Mouse (Mus musculus): ENCODE measurements around the gene Ctxn2. TPM values are rescaled to one million over a fixed set of nuclear protein-coding genes. Genes with fewer than 3 reads are reported as not detected.
"Not testable (repeated sequence)": the region's sequence is repeated elsewhere in the genome, so short reads cannot be mapped to it uniquely, and the experiment has no call there.

Gene Ctxn2
- not detected in 2 replicates for polyA plus RNA-seq (2015; fragmentation: Nextera tagmentation; extraction: Ambion mirVana)

DNA sequence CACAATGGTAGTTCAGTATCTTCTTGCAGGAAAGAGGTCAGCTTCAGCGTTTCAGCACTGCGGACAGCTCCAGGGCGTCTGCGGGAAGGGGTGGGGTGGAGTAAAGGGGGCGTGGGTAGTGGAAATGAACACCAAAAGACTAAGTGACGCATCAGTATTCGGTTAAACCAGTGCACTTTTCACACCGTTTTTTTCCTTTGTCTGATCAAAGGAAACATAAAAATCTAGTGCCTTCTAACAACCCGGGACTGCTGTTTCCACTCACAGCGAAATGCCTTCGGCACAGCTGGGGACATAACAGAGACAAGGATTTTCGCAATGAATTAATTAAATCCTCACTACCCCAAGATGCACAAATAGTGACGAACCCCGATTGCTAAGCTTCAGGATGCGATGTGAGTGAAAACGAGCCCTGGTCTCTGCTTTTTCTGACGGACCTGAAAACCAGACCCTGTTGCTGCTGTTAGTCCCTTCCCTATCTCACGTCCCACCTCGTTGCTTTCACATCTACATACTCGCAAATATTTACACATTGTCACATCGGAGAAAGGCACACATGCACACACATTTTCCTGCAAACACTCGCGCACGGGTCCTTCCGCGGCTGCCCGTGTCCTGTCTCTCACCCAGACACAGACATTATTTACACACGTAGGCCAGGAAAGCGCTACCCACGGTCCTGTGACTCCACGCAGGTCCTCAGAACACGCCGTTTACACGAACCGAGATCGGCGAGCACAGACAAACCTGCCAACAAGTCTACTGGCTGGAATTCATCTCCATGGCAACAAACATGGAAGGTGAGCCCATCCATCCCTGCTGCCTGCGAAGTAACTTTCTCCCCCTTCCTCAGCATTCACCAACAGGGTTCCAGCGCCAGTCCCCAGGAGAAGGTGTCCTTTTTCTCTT, at the start of gene Ctxn2:
Gene Ctxn2, plus strand, starts transcription at position 790 of the 909 bp plus-strand sequence.
- Histone ChIP-seq H3K4me3 (ENCODE audit: low read depth, low read length) (peak within 1 kb of the TSS; percentile 19; the same call in 1 of the 2 replicates), H3K9me3 (ENCODE audit: low read length) (no peaks in the 10 kb centered on the region), H3K4me2 (ENCODE audit: low read depth, low read length) (peak within 1 kb of the TSS; percentile 59), H3K36me3 (replicated peaks; ENCODE audit: insufficient read depth, low read length) (no peaks in the 10 kb centered on the region), H3K27me3 (ENCODE audit: insufficient read depth, low read length) (peaks cover 4% of the 10 kb centered on the region; the same call in 1 of the 2 replicates), H3K4me1 (ENCODE audit: insufficient read depth) (peaks cover 10% of the 10 kb centered on the region; the same call in 1 of the 2 replicates), H3K9ac (replicated peaks) (no peak within 1 kb of the TSS), H3K27ac (ENCODE audit: low read depth) (no peak within 1 kb of the TSS)
- TF ChIP-seq CTCF (IDR thresholded peaks at IDR 0.05; ENCODE audit: low read depth) (no peak), EP300 (IDR thresholded peaks at IDR 0.05; ENCODE audit: low read depth) (no peak)
- 0 out of 2 replicates have a peak, but pooled peaks have one; percentile 36 for ATAC-seq
- 4% methylated on average over 39 of the region's 39 CpGs for WGBS (ENCODE audit: insufficient replicate concordance)
- peak; percentile 82 for DNase-seq

- WGBS (ENCODE audit: insufficient replicate concordance) = 94% methylated on average over 7 of the region's 7 CpGs
- Histone ChIP-seq H3K9me3 (ENCODE audit: low read length) (no peaks in the 10 kb centered on the region), H3K36me3 (replicated peaks; ENCODE audit: insufficient read depth, low read length) (peaks cover 13% of the 10 kb centered on the region), H3K4me1 (ENCODE audit: insufficient read depth) (no peaks in the 10 kb centered on the region), H3K27me3 (ENCODE audit: insufficient read depth, low read length) (no peaks in the 10 kb centered on the region), H3K9ac (replicated peaks) (no peak overlapping the region), H3K4me2 (ENCODE audit: low read depth, low read length) (no peak overlapping the region), H3K27ac (ENCODE audit: low read depth) (no peak overlapping the region), H3K4me3 (ENCODE audit: low read depth, low read length) (no peak overlapping the region)
- ATAC-seq (no peak), DNase-seq (no peak)
- TF ChIP-seq EP300 (IDR thresholded peaks at IDR 0.05; ENCODE audit: low read depth) (no peak), CTCF (IDR thresholded peaks at IDR 0.05; ENCODE audit: low read depth) (no peak)
These were observed 47.7 kb upstream of the Ctxn2 start for GRCm38 (mm10) chr2:125088757-125089156.

GRCm38 (mm10) chr2:125092123-125092522, 44.4 kb upstream of the Ctxn2 start:
- not testable (repeated sequence) for H3K27me3 ChIP-seq (ENCODE audit: insufficient read depth, low read length); DNase-seq; H3K27ac ChIP-seq (ENCODE audit: low read depth); ATAC-seq; H3K4me2 ChIP-seq (ENCODE audit: low read depth, low read length); H3K4me3 ChIP-seq (ENCODE audit: low read depth, low read length); H3K9ac ChIP-seq (replicated peaks); H3K9me3 ChIP-seq (ENCODE audit: low read length); H3K4me1 ChIP-seq (ENCODE audit: insufficient read depth)
- peaks cover 20% of the 10 kb centered on the region for H3K36me3 ChIP-seq (replicated peaks; ENCODE audit: insufficient read depth, low read length)
- WGBS (ENCODE audit: insufficient replicate concordance) = 81% methylated on average over 2 of the region's 3 CpGs

DNA sequence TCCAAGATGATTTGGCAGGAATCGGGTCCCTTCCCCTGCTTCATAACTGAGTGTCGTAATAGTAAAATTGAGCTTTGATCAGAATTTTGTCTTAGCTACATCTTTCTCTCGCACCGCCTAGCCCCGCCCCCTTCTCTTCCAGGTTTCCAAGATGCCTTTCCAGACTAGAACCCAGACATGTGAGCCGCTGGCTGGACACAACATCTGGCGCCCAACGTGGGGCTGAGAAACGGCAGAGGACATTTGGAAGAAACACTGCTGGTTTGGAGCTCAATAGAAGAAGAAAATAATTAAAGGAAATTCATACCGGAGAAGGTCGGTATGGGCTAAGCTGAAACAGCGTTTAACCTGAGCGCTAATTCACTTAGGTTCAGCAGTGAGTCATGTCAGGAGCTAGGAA, 32.0 kb upstream of the Ctxn2 start:
- ATAC-seq; H3K4me1 ChIP-seq (ENCODE audit: insufficient read depth); H3K27ac ChIP-seq (ENCODE audit: low read depth); DNase-seq; H3K4me2 ChIP-seq (ENCODE audit: low read depth, low read length); H3K4me3 ChIP-seq (ENCODE audit: low read depth, low read length); H3K9ac ChIP-seq (replicated peaks); H3K27me3 ChIP-seq (ENCODE audit: insufficient read depth, low read length); H3K9me3 ChIP-seq (ENCODE audit: low read length): not testable (repeated sequence)
- 95% methylated on average over 13 of the region's 13 CpGs for WGBS (ENCODE audit: insufficient replicate concordance)
- peaks cover 31% of the 10 kb centered on the region for H3K36me3 ChIP-seq (replicated peaks; ENCODE audit: insufficient read depth, low read length)

DNA sequence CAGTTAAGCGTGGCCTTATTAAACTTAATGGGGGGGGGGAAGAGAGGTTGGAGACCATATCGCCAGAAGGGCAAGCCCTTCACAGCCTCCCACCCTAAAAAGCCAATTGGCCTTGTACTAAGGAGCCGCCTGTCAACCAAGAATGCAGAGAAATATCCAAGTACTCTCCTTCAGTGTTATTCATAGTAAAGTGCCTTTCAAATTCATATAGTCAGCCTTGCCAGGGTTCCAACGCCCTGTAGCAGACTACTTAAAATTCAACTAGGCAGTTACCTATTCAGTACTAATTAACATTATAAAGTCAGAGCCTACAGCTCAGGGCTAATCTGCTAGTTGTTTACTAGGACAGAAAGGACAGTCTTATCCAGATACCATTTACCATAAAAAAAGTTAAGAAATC, 30.0 kb upstream of the Ctxn2 start:
- H3K4me1 ChIP-seq (ENCODE audit: insufficient read depth); H3K4me2 ChIP-seq (ENCODE audit: low read depth, low read length); H3K4me3 ChIP-seq (ENCODE audit: low read depth, low read length); ATAC-seq; H3K9me3 ChIP-seq (ENCODE audit: low read length); H3K27me3 ChIP-seq (ENCODE audit: insufficient read depth, low read length); DNase-seq; H3K9ac ChIP-seq (replicated peaks); H3K27ac ChIP-seq (ENCODE audit: low read depth): not testable (repeated sequence)
- H3K36me3 ChIP-seq (replicated peaks; ENCODE audit: insufficient read depth, low read length) = peaks cover 27% of the 10 kb centered on the region; the same call in 1 of the 2 replicates
- 91% methylated on average over 4 of the region's 4 CpGs for WGBS (ENCODE audit: insufficient replicate concordance)

DNA sequence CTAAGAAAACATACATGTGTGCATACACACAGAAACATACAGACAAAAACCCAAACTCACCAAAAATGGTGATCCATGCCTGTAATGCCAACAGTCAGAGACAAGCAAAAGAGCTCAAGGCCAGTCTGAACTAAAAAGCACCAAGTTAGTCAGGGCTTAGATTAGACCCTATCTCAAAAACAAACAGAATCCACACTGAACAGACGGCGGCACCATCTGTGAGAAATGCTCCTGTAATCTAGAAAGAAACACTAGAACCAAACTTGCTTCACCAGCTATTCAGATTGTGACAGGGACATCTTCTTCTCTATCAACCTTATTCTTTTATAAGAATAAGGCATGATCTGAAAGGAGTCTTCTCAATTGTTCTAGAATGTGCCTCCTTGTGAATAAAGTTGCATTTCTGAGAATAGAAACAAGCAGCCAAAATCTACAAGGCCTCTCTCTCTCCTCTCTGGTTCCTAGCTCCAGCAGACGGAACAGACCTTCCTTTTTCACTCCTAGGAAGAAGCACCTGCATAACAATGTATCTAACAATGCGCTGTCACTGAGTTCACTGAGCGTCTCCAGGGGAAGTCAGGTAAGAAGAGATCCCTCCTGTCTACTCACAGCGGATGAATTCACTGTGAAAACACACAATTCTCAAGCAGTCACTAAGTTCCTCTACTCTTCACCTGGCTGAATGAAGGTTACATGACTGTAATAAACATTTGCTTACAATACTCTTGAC, 16.9 kb upstream of the Ctxn2 start:
- peaks cover 11% of the 10 kb centered on the region for H3K4me1 ChIP-seq (ENCODE audit: insufficient read depth)
- 73% methylated on average over 6 of the region's 6 CpGs for WGBS (ENCODE audit: insufficient replicate concordance)
- no peak overlapping the region for H3K4me3 ChIP-seq (ENCODE audit: low read depth, low read length)

More for the DNA sequence above, 16.9 kb upstream of the Ctxn2 start:
- no peak for TF ChIP-seq CTCF (IDR thresholded peaks at IDR 0.05; ENCODE audit: low read depth)
- TF ChIP-seq EP300 (IDR thresholded peaks at IDR 0.05; ENCODE audit: low read depth) = no peak
- Histone ChIP-seq H3K27ac (ENCODE audit: low read depth) (no peak overlapping the region), H3K4me2 (ENCODE audit: low read depth, low read length) (no peak overlapping the region), H3K9ac (replicated peaks) (no peak overlapping the region), H3K9me3 (ENCODE audit: low read length) (no peaks in the 10 kb centered on the region), H3K36me3 (replicated peaks; ENCODE audit: insufficient read depth, low read length) (peaks cover 8% of the 10 kb centered on the region; the same call in 1 of the 2 replicates), H3K27me3 (ENCODE audit: insufficient read depth, low read length) (no peaks in the 10 kb centered on the region)
- ATAC-seq (no peak), DNase-seq (no peak)

All from liver, postnatal 0 days (tissue).